Mouse (Mus musculus) spleen, adult 12 weeks (tissue): ENCODE results near the gene 2810006K23Rik.
"Not testable (repeated sequence)": the region's sequence is repeated elsewhere in the genome, so short reads cannot be mapped to it uniquely, and the experiment has no call there.

Experiments
- DNase-seq: peaks from one replicate; pipeline ENCODE4 v3.0.0; 2022; ENCODE audit warnings: low spot score

Gene 2810006K23Rik

GRCm38 (mm10) chr5:124327510-124328364, at the start of gene 2810006K23Rik, which contains the start of gene Mphosph9:
TSS of gene 2810006K23Rik (plus strand) at chr5:124328089.
TSS of gene Mphosph9 (minus strand) at chr5:124327972.
- peak; percentile 99 for DNase-seq

DNA sequence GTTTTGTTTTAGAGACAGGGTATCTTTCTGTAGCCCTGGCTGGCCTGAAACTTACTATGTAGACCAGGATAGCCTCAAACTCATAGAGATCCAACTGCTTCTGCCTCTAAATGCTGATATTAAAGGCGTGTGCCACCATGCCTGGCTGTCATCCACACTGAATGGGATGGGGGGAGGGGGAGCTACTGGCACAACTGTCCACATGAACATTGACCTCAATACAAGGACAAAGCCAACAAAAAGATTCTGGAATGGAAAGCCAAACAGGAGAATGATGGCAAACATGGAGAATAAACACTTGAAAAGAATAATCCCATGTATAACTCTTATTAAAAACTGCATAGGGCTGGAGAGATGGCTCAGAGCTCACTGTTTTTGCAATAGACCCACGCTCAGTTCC, 45.0 kb upstream of the 2810006K23Rik start:
- no peak for DNase-seq

DNA sequence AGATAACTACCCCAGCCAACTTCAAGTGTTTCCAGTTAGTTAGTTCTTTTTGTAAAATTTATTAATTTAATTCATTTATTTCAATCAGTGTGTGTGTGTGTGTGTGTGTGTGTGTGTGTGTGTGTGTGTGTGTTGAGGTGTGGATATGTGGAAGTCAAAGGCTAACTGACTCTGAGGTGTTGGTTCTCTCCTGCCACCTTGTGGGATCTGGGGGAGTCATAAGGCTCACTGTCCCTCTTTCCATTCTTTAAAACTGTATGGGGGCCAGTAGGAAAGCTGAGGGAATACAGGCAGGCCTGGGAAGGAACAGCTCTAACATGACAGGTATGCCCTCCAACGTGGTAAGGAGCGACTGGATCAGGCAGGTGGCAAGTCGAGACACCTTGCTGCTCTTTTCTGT, 43.6 kb upstream of the 2810006K23Rik start:
- DNase-seq: no peak

GRCm38 (mm10) chr5:124287616-124288247, 40.2 kb upstream of the 2810006K23Rik start:
- DNase-seq: no peak

DNA sequence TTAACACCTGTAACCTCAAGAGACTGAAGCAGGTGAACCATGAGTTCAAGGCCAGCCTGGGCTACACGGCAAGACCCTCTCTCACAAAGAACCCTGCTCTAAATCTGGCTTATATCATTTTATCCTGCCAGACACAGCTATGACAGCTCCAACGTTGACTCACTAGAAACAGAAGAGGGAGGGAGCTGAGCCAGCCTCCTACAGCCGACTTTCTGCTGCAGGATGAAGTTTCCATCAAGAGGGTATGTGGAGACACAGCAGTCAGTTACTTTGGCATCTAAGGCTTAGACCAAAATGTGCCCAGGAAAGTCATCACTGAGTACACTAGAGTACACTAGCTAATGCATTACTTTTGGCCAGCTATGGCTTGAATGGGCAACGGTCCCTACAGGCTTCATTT, 37.7 kb upstream of the 2810006K23Rik start:
- no peak for DNase-seq

DNA sequence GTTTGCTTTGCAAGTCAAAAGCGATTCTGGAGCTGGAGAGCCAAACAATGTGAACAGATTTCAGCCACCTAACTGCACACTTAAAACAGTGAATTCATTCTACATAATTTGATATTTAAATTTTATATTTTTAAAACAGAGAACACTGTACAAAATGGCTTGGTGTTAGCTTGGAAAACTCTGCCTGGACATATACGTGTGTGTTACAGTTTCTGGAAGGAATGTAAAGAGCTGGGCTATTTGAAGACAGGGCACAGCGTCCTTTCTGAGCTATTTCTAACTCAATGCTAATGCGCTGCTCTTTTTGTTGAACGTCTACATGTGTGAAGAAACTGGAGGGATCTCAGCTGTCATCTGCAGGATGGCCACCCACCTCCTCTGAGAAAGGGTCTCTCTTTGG, 33.9 kb upstream of the 2810006K23Rik start:
- no peak for DNase-seq

- no peak for DNase-seq
These were observed 31.4 kb upstream of the 2810006K23Rik start for GRCm38 (mm10) chr5:124296475-124296874.

GRCm38 (mm10) chr5:124299307-124299706, 28.6 kb upstream of the 2810006K23Rik start:
- DNase-seq: not testable (repeated sequence)

DNA sequence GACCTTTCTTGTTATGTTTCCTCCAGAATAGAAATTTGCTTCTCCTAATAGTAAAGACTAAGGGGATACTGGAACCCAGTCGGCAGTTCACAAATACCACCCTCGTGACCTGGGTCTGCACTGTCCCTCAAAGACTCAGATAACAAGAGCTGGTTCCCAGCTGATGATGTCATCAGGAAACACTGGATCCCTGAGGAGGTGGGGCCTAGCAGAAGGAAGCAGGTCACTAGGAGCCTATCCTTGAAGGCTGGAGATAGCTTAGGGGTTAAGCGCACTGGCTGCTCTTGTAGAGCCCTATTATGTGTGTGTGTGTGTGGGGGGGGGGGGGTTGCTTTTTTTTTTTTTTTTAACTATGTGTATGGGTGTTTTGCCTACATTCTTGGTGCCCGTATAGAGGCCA, 27.8 kb upstream of the 2810006K23Rik start:
- DNase-seq: no peak

GRCm38 (mm10) chr5:124302853-124303252, 25.0 kb upstream of the 2810006K23Rik start:
- not testable (repeated sequence) for DNase-seq

- no peak for DNase-seq
These were observed 18.7 kb upstream of the 2810006K23Rik start for GRCm38 (mm10) chr5:124309155-124309554.

- no peak for DNase-seq
These were observed 17.8 kb upstream of the 2810006K23Rik start for GRCm38 (mm10) chr5:124310091-124310490.

DNA sequence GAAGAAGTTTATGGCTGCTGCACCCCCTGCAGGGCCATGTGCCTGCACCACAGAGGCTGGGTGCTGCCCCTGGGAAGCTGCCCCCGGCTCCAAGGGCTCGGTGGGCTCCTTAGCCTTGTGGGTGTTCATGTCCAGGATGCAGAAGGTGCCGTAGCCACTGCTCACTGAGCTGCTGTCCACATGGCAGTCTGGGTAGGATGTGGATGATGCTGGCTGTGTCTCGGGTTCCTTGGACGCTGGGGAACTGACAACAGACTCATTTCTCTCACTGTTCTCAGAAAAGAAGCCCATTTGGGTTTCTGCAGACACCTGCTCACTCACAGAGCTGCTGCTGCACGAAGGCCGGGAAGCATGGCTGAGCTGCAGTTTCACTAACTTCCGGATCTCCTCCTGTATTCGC, 12.4 kb upstream of the 2810006K23Rik start:
- DNase-seq: no peak

GRCm38 (mm10) chr5:124315941-124316340, 11.9 kb upstream of the 2810006K23Rik start:
- DNase-seq: no peak

DNA sequence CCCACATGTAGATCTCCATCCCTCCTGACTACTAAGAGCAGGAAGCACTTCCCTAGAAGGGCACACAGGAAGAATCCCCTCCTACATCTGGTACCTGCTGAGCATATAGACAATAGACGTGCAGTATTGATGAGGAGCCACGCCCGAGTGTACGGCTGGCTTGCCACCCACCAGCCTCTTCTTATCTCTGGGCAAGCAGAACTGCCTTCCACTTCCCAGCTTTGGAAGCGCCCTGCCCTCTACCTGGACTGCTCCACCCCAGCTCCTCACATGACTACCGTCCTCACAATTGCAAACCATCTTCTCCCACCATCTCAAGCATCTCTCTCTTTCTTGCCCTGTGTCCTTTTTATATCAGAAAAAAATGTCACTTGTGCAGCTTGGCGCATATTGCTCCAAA, 10.2 kb upstream of the 2810006K23Rik start:
- no peak for DNase-seq

DNA sequence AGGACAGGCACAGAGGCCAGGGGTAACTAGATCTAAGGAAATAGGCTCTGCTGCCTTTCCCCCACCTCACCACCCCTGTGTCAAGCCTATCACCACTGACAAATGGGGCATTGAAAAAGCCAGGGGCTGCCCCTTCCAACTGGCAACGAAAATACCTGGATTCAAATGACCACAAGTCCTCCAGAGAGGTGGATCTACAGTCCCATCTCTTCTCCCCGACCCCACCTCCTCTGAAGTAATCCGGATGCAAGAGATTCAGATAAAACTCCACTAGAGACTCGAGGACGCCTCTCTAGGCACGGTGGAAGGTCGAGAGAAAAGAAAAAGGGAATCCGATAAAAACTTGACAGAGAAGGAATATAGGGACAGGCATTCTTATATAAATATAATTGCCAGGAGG, 1.1 kb upstream of the 2810006K23Rik start:
- DNase-seq: no peak

DNA sequence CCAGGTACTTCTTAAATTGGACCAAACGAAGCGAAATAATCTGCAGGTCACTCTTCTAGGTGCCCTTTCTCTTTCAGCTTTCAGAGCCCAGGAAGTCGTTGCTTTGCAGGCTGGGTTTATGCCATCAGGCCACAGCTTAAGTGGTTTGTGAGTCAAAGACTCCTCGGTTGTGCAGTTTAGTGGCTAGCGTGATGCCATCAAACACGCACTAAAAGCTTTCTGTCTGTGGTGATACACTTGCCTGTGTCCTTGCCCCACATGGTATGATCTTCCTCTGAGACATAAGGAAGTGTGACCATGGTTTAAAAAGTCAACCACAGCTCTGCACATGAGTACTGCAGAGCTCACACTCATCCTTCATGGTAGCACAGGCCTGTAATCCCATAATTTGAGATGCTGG, 2.2 kb downstream of the 2810006K23Rik start:
- no peak for DNase-seq

- no peak for DNase-seq
These were observed 6.5 kb downstream of the 2810006K23Rik start for GRCm38 (mm10) chr5:124334392-124334791.

GRCm38 (mm10) chr5:124337103-124337502, 9.2 kb downstream of the 2810006K23Rik start:
- no peak for DNase-seq

DNA sequence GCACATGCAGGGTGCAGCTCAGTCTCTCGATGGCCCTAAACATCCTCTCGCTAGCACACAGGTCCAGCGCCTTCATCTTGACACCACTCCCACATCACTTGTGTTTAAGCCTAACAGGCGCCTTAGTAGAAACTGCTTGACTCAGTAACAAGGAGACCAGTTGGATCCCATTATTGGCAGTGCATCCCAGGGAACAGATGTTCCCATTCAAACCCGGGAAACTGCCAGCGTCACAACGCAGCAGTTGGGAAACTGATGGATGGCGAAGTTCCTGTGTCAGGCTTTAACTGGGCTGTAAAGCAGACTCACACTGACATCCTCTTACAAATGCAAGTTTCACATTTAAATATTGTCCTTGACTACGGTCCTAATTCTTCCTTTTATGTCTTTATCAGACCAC, 10.0 kb downstream of the 2810006K23Rik start:
- DNase-seq: no peak

GRCm38 (mm10) chr5:124338791-124339190, 10.9 kb downstream of the 2810006K23Rik start:
- no peak for DNase-seq

DNA sequence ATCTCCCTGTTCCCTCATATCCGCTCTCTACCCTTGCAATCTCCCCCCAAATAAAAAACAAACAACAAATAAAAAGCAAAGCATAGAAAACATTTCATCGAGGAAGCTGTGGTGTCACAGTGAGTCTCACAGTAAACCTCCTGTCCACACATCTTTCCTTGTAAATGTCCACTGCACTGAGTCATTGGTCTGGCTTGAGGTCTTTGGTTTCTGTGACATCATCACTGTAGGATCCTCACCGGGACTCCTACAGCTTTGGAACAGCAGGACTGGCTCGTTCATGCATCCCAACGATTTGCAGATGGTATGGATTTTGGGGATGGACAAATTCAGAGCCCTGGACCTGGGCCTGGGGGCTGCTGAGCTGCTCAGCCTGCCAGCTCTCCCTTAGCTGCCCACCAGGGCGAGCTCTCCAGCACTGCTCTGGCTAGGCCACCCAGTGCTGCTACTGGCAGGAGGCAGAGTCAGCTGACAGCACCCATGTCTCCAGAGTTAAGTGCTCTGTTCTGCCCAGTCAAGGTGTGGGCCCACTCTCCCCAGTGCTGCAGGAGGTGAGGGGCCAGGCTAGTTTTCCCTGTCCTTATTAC, 14.0 kb downstream of the 2810006K23Rik start:
- DNase-seq: not testable (repeated sequence)

GRCm38 (mm10) chr5:124342897-124343296, 15.0 kb downstream of the 2810006K23Rik start:
- DNase-seq: no peak
